8 mouse cellular contexts compared by ENCODE assay signal in the genomic region with DNA sequence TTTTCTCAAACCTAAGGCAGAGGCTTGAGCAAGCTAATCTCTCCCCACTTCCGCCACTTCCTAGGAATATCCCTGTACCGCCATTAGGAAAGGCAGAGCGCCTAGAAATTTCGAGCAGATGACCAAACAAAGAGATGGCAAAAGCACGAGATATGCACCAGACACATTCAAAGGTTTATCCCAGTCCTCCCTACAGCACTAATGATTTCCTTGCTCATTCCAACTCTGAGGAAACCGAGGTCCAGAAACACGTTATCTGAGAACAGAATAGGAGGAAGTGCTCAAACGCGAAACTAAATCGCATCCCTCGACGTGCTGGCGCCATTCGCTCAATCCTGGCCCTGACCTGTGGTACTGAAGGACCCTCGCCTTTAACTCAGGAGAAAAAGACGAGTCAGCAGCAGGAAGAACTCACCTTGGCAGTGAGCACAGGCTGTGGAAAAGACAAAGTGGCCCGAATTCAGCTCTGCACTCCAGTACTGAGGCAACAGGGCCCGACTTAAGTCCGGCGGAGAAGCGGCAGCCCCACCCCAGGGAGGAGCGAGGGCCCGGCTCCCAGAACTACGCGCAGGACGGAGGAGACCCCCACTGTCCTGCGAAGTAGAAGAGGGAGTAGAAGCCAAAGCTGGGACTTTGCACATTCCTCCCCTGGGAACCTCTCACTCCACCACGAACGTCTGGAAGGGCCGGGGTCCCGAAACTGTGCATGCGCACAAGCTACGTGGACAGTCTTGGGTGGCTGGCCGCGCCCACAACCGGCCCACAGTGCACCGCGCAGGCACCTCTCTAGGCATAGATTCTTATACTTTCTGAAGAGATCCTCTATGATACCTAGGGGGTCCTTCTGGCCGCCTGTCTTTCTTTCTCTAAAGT. TPM values are rescaled to one million over a fixed set of nuclear protein-coding genes. Genes with fewer than 3 reads are reported as not detected.
DNase-seq lines count a peak whose midpoint lies in the region; ATAC-seq lines count a peak whose summit lies in the region.

A gene (minus strand): TSS at position 757 of the 873 bp plus-strand sequence.

- H3K4me3 ChIP-seq in megakaryocyte, embryonic 14.5 days (replicated peaks), result peak within 1 kb of the TSS; percentile 95

- peaks cover 58% of the 10 kb centered on the region for H3K4me1 ChIP-seq in megakaryocyte, embryonic 14.5 days

- DNase-seq in ZHBTc4 (ENCODE audit: low read depth, low spot score), result peak; percentile 93
- peak; percentile 88 to 90 for DNase-seq in gastrocnemius, adult 8-10 months (ENCODE audit: low spot score in 2 of 2)
- peak; percentile 35 for DNase-seq in hindlimb bud, embryonic 11.5 days (ENCODE audit: extremely low spot score, low read depth, low spot score)
- peak; percentile 89 for DNase-seq in left cerebral cortex, adult 8-10 months (ENCODE audit: low spot score in 2 of 2)
- DNase-seq in right cerebral cortex, postnatal 10 days (ENCODE audit: low spot score in 2 of 2), result peak; percentile 95 to 96
- DNase-seq in urinary bladder, postnatal 25 days (ENCODE audit: low spot score), result peak; percentile 87

- H3K36me3 ChIP-seq in megakaryocyte, embryonic 14.5 days (replicated peaks; ENCODE audit: low read length), result peaks cover 26% of the 10 kb centered on the region

- no peaks in the 10 kb centered on the region for H3K9me3 ChIP-seq in megakaryocyte, embryonic 14.5 days

- no peaks in the 10 kb centered on the region for H3K27me3 ChIP-seq in megakaryocyte, embryonic 14.5 days (replicated peaks)

- ATAC-seq in common myeloid progenitor, adult 5-6 weeks (replicated peaks; ENCODE audit: low read depth, poor library complexity, severe bottlenecking), result peak; percentile 92

RNA-seq across cellular contexts. Expression of the gene that starts here (rescaled TPM):
- total RNA-seq in common myeloid progenitor, adult 5-6 weeks (2017), result 416 TPM in 2 replicates
- 100 to 1,000 TPM; 187 to 206 (median 199) TPM for total RNA-seq in gastrocnemius, adult 8-10 months (2022)
- 100 to 1,000 TPM; 426 to 437 (median 430) TPM for total RNA-seq in left cerebral cortex, adult 8-10 months (2022)
- 135 and 303 TPM in 2 replicates for polyA plus RNA-seq in megakaryocyte, embryonic 14.5 days (2012; ENCODE audit: insufficient read depth, low replicate concordance)

Comparison
In these comparisons a context has a peak if more than half of its experiments do, and no peak if none do; other contexts are left out.
1. Peak in every context shown above with its lines: DNase-seq, ATAC-seq and H3K4me3 ChIP-seq.
2. DNase-seq: peak in every context shown above with its lines; median percentile 96 in right cerebral cortex, postnatal 10 days; 93 in ZHBTc4; 89 in gastrocnemius, adult 8-10 months; 89 in left cerebral cortex, adult 8-10 months; 87 in urinary bladder, postnatal 25 days; 35 in hindlimb bud, embryonic 11.5 days.